Mouse (Mus musculus) midbrain, embryonic 14.5 days (tissue): ENCODE data around the gene Ndufb10. TPM values are rescaled to one million over a fixed set of nuclear protein-coding genes. Genes with fewer than 3 reads are reported as not detected.

Experiments used
- ATAC-seq: fragments of 200-750 bp; cut with Nextera tagmentation; 2 replicates; pipeline ENCODE4 v1.8.0; 2017; ENCODE audit warnings: moderate number of reproducible peaks, moderate library complexity; ENCODE audit not compliant: low FRiP score, low TSS enrichment
- DNase-seq: peaks from one replicate; pipeline ENCODE4 v3.0.0-alpha.2; 2015
- H3K27ac ChIP-seq: fragments of 300-500 bp; sonication (generic); replicated peaks from 2 replicates; pipeline ENCODE4 v1.5.1; 2014; ENCODE audit warnings: mild to moderate bottlenecking, low read depth, low read length, moderate library complexity
- H3K27me3 ChIP-seq: fragments of 300-500 bp; sonication (generic); 2 replicates; pipeline ENCODE4 v1.6.1; 2014; ENCODE audit warnings: low read length, control low read depth, mixed read lengths; ENCODE audit not compliant: control insufficient read depth, insufficient read depth
- H3K36me3 ChIP-seq: fragments of 300-500 bp; sonication (generic); 2 replicates; pipeline ENCODE4 v1.6.1; 2014; ENCODE audit warnings: low read length, control low read depth; ENCODE audit not compliant: control insufficient read depth, insufficient read depth
- H3K4me1 ChIP-seq: fragments of 300-500 bp; sonication (generic); 2 replicates; pipeline ENCODE4 v1.6.1; 2014; ENCODE audit warnings: mild to moderate bottlenecking, antibody characterized with exemption, low read length, control low read depth; ENCODE audit not compliant: control insufficient read depth, insufficient read depth
- H3K4me2 ChIP-seq: fragments of 300-500 bp; sonication (generic); 2 replicates; pipeline ENCODE4 v1.6.1; 2014; ENCODE audit warnings: mild to moderate bottlenecking, low read length, moderate library complexity
- H3K4me3 ChIP-seq: fragments of 300-500 bp; sonication (generic); replicated peaks from 2 replicates; pipeline ENCODE4 v1.5.1; 2014; ENCODE audit warnings: low read depth, low read length
- H3K9ac ChIP-seq: fragments of 300-500 bp; sonication (generic); replicated peaks from 2 replicates; pipeline ENCODE4 v1.6.1; 2014; ENCODE audit warnings: mild to moderate bottlenecking, low read length, moderate library complexity
- H3K9me3 ChIP-seq: fragments of 300-500 bp; sonication (generic); 2 replicates; pipeline ENCODE4 v1.6.1; 2016; ENCODE audit warnings: low read length, control low read depth, mixed read lengths; ENCODE audit not compliant: control insufficient read depth
- WGBS: fragments of 180-500 bp; shearing (Covaris S2); extraction: QIAGEN DNeasy Blood & Tissue Kit; methylation state at CpG from one replicate; pipeline ENCODE4 v1.1.7; 2014; 5-methylcytosine and 5-hydroxymethylcytosine counted together
- polyA plus RNA-seq: library from polyadenylated mRNA; unstranded; fragments of >200 nt; fragmentation: Nextera tagmentation; extraction: Ambion mirVana; gene quantifications from 2 replicates; pipeline ENCODE4 v1.2.1, GENCODE M21; 2014

Ndufb10 gene
- polyA plus RNA-seq, 1 experiment from 2014 or later = 282 TPM

GRCm38 (mm10) chr17:24672141-24672540 is 52.1 kb downstream of the Ndufb10 start:
- no peak overlapping the region for H3K4me3 ChIP-seq
- no peak overlapping the region for H3K27ac ChIP-seq
- H3K36me3 ChIP-seq = peaks cover 7% of the 10 kb centered on the region
- no peaks in the 10 kb centered on the region for H3K9me3 ChIP-seq
- DNase-seq = no peak
- peaks cover 19% of the 10 kb centered on the region for H3K4me1 ChIP-seq
- H3K9ac ChIP-seq = no peak overlapping the region
- no peak overlapping the region for H3K4me2 ChIP-seq
- no peak for ATAC-seq
- H3K27me3 ChIP-seq = no peaks in the 10 kb centered on the region
- WGBS = 44% methylated on average over 5 of the region's 5 CpGs

Other genes starting within 250 kb of the Ndufb10 start
- 36.2 and 43.0 TPM in 2 replicates for gene Mlst8, start 245.4 kb downstream of the Ndufb10 start, polyA plus RNA-seq
- gene Caskin1, start 235.9 kb downstream of the Ndufb10 start, polyA plus RNA-seq = 34.8 and 37.5 TPM in 2 replicates
- gene Traf7, start 196.5 kb downstream of the Ndufb10 start, polyA plus RNA-seq = 86.2 and 90.8 TPM in 2 replicates
- 4.9 and 6.5 TPM in 2 replicates for gene Rab26, start 190.3 kb downstream of the Ndufb10 start, polyA plus RNA-seq
- 18.0 and 28.3 TPM in 2 replicates for gene Pkd1, start 174.6 kb downstream of the Ndufb10 start, polyA plus RNA-seq
- 79.5 and 89.5 TPM in 2 replicates for gene Tsc2, start 91.8 kb downstream of the Ndufb10 start, polyA plus RNA-seq
- 6.5 and 8.9 TPM in 2 replicates for gene Nthl1, start 91.8 kb downstream of the Ndufb10 start, polyA plus RNA-seq
- 36.7 and 39.2 TPM in 2 replicates for gene Slc9a3r2, start 74.2 kb downstream of the Ndufb10 start, polyA plus RNA-seq
- gene Npw, start 66.0 kb downstream of the Ndufb10 start, polyA plus RNA-seq = not detected in 2 replicates
- 22.8 and 24.5 TPM in 2 replicates for gene Zfp598, start 54.8 kb downstream of the Ndufb10 start, polyA plus RNA-seq
- gene Syngr3, start 34.5 kb downstream of the Ndufb10 start, polyA plus RNA-seq = 147 and 169 TPM in 2 replicates
- 35.9 and 38.3 TPM in 2 replicates for gene Gfer, start 28.3 kb downstream of the Ndufb10 start, polyA plus RNA-seq
- 1.8 and 1.9 TPM in 2 replicates for gene Noxo1, start 28.2 kb downstream of the Ndufb10 start, polyA plus RNA-seq
- 68.0 and 73.0 TPM in 2 replicates for gene Tbl3, start 16.8 kb downstream of the Ndufb10 start, polyA plus RNA-seq
- gene Rnf151, start 6.4 kb downstream of the Ndufb10 start, polyA plus RNA-seq = 0.32 TPM in 1 of 2 replicates, not detected in the other
- gene Rps2, start 6.4 kb downstream of the Ndufb10 start, polyA plus RNA-seq = 814 and 824 TPM in 2 replicates
- gene Rpl3l, start 3.3 kb upstream of the Ndufb10 start, polyA plus RNA-seq = not detected in 2 replicates
- 19.7 and 20.1 TPM in 2 replicates for gene Msrb1, start 12.2 kb upstream of the Ndufb10 start, polyA plus RNA-seq
- not detected in 2 replicates for gene Hs3st6, start 28.5 kb upstream of the Ndufb10 start, polyA plus RNA-seq
- gene Meiob, start 79.8 kb upstream of the Ndufb10 start, polyA plus RNA-seq = not detected in 2 replicates
- 55.4 and 71.0 TPM in 2 replicates for gene Hagh, start 115.7 kb upstream of the Ndufb10 start, polyA plus RNA-seq
- gene Fahd1, start 125.9 kb upstream of the Ndufb10 start, polyA plus RNA-seq = 18.0 and 18.9 TPM in 2 replicates
- gene Igfals, start 141.5 kb upstream of the Ndufb10 start, polyA plus RNA-seq = 0.18 TPM in 1 of 2 replicates, not detected in the other
- 70.4 and 73.3 TPM in 2 replicates for gene Nubp2, start 161.9 kb upstream of the Ndufb10 start, polyA plus RNA-seq
- gene Spsb3, start 162.2 kb upstream of the Ndufb10 start, polyA plus RNA-seq = 77.3 and 93.2 TPM in 2 replicates
- 21.6 and 26.9 TPM in 2 replicates for gene Eme2, start 170.6 kb upstream of the Ndufb10 start, polyA plus RNA-seq
- gene Mrps34, start 170.6 kb upstream of the Ndufb10 start, polyA plus RNA-seq = 74.7 and 86.7 TPM in 2 replicates
- gene Nme3, start 172.0 kb upstream of the Ndufb10 start, polyA plus RNA-seq = 77.4 and 112 TPM in 2 replicates
- 83.3 and 86.1 TPM in 2 replicates for gene Mapk8ip3, start 212.5 kb upstream of the Ndufb10 start, polyA plus RNA-seq
- gene Jpt2, start 236.2 kb upstream of the Ndufb10 start, polyA plus RNA-seq = 66.9 and 71.0 TPM in 2 replicates